Mouse (Mus musculus) heart, embryonic 11.5 days (tissue): ENCODE measurements around the gene Slc23a2. TPM values are rescaled to one million over a fixed set of nuclear protein-coding genes. Genes with fewer than 3 reads are reported as not detected.

Source experiments
- ATAC-seq: fragments of 200-750 bp; cut with Nextera tagmentation; replicated peaks from 2 replicates; pipeline ENCODE4 v1.8.0; 2017; ENCODE audit warnings: moderate library complexity; ENCODE audit not compliant: insufficient number of reproducible peaks, low FRiP score, low TSS enrichment
- H3K27ac ChIP-seq: fragments of 300-500 bp; sonication (generic); 2 replicates; pipeline ENCODE4 v1.5.1; 2014; ENCODE audit warnings: mild to moderate bottlenecking, low read depth, low read length
- H3K27me3 ChIP-seq: fragments of 300-500 bp; sonication (generic); 2 replicates; pipeline ENCODE4 v1.6.1; 2014; ENCODE audit warnings: mild to moderate bottlenecking, low read length, mixed read lengths; ENCODE audit not compliant: control insufficient read depth, insufficient read depth
- H3K36me3 ChIP-seq: fragments of 300-500 bp; sonication (generic); 2 replicates; pipeline ENCODE4 v1.6.1; 2014; ENCODE audit warnings: mild to moderate bottlenecking, low read length, moderate library complexity, mixed read lengths; ENCODE audit not compliant: control insufficient read depth, insufficient read depth
- H3K4me1 ChIP-seq: fragments of 300-500 bp; sonication (generic); 2 replicates; pipeline ENCODE4 v1.6.1; 2014; ENCODE audit warnings: low read length; ENCODE audit not compliant: control insufficient read depth, insufficient read depth
- H3K4me2 ChIP-seq: fragments of 300-500 bp; sonication (generic); 2 replicates; pipeline ENCODE4 v1.6.1; 2014; ENCODE audit warnings: mild to moderate bottlenecking, moderate library complexity
- H3K4me3 ChIP-seq: fragments of 300-500 bp; sonication (generic); 2 replicates; pipeline ENCODE4 v1.5.1; 2014; ENCODE audit warnings: low read depth, low read length
- H3K9ac ChIP-seq: fragments of 300-500 bp; sonication (generic); 2 replicates; pipeline ENCODE4 v1.6.1; 2014; ENCODE audit warnings: mild to moderate bottlenecking, low read depth, low read length, moderate library complexity
- H3K9me3 ChIP-seq: fragments of 300-500 bp; sonication (generic); replicated peaks from 2 replicates; pipeline ENCODE4 v1.6.1; 2016; ENCODE audit warnings: low read length; ENCODE audit not compliant: control insufficient read depth
- WGBS: fragments of 180-500 bp; shearing (Covaris S2); extraction: QIAGEN DNeasy Blood & Tissue Kit; methylation state at CpG from one replicate; pipeline ENCODE4 v1.1.7; 2014; ENCODE audit not compliant: insufficient replicate concordance; 5-methylcytosine and 5-hydroxymethylcytosine counted together
- polyA plus RNA-seq: library from polyadenylated mRNA; unstranded; fragments of >200 nt; fragmentation: Nextera tagmentation; extraction: Ambion mirVana; gene quantifications from 2 replicates; pipeline ENCODE4 v1.2.1, GENCODE M21; 2014

Slc23a2 gene
- polyA plus RNA-seq, 1 experiment from 2014 or later, result 8.7 TPM

DNA sequence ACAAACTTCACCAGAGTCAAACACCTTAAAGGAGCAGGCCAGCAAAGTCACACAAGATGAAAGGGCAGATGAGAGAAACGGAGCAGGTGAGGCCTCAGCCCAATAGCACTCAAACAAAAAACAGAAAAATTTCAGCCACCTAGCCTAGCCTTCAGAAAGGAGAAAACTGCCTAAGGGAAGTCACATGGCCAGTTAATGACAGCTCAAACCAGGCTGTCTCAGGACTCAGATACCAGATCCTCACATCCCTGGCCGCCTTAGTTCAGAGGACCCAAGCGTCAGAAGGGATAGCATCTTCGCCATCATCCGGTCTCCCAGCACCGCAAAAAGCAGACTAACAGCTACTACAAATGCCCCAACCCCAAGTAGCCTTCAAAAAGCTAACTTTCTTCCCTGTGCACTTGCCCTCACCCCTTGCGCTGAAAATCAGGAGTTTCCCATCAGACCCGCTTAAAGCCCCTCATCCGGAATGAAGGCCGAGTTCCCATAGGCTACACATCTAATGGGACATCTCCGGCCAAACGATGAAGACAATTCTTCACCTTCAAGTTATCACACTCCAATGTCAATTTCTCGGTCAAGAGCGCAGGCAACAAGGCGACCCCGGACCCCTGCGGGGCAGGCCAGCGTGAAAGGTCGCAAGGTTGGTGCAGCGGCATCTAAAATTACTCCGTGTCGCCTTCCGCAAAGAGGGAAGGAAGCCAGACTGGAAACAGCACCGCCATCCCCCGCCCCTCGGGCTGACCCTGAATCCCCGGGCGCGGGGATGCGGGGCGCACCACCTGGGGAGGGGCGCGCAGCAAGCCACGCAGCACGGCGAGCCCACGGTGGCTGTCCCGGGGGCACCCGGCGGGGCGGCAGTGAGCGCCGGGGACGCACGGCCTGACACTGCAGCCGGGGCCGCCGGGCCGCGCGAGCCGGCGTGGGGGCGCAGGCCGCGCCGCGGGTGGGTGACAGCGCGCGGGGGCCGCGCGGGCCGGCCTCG, 673 bp downstream of the Slc23a2 start:
- no peaks in the 10 kb centered on the region for H3K9me3 ChIP-seq
- peak overlapping the region; percentile 93 for H3K4me3 ChIP-seq
- 0 out of 2 replicates have a peak, but pooled peaks cover 3% of the 10 kb centered on the region for H3K27me3 ChIP-seq
- peaks cover 10% of the 10 kb centered on the region; the same call in 1 of the 2 replicates for H3K4me1 ChIP-seq
- peak; percentile 12; the same call in 1 of the 2 replicates for ATAC-seq
- H3K27ac ChIP-seq, result 0 out of 2 replicates have a peak overlapping the region, but pooled peaks have one; percentile 29
- H3K4me2 ChIP-seq, result peak overlapping the region; percentile 99
- no peaks in the 10 kb centered on the region for H3K36me3 ChIP-seq
- 3% methylated on average over 50 of the region's 66 CpGs for WGBS
- H3K9ac ChIP-seq, result peak overlapping the region; percentile 88

DNA sequence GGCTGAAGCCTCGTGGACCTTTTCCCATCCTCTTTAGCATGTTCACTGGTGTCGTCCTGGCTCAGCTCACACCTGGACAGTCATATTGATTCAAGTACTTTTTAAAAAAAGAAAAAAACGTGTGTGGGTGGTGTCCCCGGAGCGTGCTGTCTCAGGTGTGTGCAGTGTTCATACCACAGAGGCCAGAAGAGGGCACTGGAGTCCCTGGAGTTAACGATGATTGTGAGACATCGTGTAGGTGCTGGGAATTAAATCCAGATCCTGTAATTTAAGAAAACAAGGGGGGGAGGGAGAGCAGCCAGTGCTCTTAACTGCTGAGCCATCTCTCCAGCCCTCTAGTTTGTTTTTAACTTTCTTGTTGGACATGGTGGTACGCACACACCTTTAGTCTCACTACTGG, 2.3 kb downstream of the Slc23a2 start:
- no peak for ATAC-seq
- H3K4me2 ChIP-seq, result no peak overlapping the region
- no peak overlapping the region for H3K27ac ChIP-seq
- H3K9ac ChIP-seq, result no peak overlapping the region
- no peaks in the 10 kb centered on the region for H3K36me3 ChIP-seq
- H3K4me3 ChIP-seq, result no peak overlapping the region
- 0 out of 2 replicates have a peak, but pooled peaks cover 3% of the 10 kb centered on the region for H3K27me3 ChIP-seq
- H3K4me1 ChIP-seq, result peaks cover 10% of the 10 kb centered on the region; the same call in 1 of the 2 replicates
- WGBS, result 88% methylated on average over 8 of the region's 8 CpGs
- H3K9me3 ChIP-seq, result no peaks in the 10 kb centered on the region

DNA sequence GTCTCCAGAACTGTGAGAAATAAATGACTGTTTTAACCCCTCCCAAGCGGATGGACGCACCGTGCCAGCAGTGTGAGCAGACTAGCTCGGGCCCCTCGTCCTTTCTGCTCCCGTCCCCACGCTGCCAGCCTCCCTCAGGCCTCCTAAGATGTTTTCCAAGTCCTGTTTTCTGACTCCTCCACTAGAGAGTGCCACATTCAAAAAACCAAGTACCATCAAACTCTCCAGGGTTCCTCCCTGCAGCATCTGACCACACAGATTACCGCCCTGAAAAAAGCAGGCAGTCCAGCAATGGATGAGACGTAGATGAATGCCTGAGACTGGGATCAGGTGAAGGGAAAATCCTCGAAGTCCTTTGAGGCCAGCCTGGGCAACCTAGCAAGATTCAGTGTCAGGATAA, 4.4 kb downstream of the Slc23a2 start:
- Histone ChIP-seq H3K4me2 (no peak overlapping the region), H3K9me3 (no peaks in the 10 kb centered on the region), H3K27ac (no peak overlapping the region), H3K4me3 (no peak overlapping the region), H3K9ac (no peak overlapping the region), H3K4me1 (peaks cover 8% of the 10 kb centered on the region; the same call in 1 of the 2 replicates), H3K36me3 (no peaks in the 10 kb centered on the region), H3K27me3 (no peaks in the 10 kb centered on the region)
- WGBS, result 69% methylated on average over 10 of the region's 10 CpGs
- ATAC-seq, result no peak

DNA sequence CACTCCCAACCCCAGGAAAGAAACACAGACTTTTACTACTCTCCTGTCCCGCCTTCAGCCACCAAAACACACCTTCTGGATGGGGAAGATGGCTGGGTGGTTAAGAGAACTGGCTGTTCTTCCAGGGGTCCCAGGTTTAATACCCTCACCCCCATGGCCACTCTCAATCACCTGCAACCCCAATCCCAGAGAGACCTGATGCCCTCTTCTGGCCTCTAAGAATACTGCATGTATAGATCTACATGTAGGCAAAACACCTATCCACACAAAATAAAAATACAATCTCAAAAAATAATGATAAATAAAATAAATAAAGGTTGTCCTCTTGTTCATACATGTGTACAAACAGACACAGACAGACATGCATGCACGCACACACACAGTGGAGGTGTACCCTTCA, 5.8 kb downstream of the Slc23a2 start:
- ATAC-seq, result no peak
- H3K9ac ChIP-seq, result no peak overlapping the region
- peaks cover 10% of the 10 kb centered on the region; the same call in 1 of the 2 replicates for H3K4me1 ChIP-seq
- no peak overlapping the region for H3K27ac ChIP-seq
- H3K4me2 ChIP-seq, result no peak overlapping the region
- H3K27me3 ChIP-seq, result no peaks in the 10 kb centered on the region
- H3K9me3 ChIP-seq, result no peaks in the 10 kb centered on the region
- WGBS, result 88% methylated on average over 2 of the region's 2 CpGs
- no peak overlapping the region for H3K4me3 ChIP-seq
- H3K36me3 ChIP-seq, result no peaks in the 10 kb centered on the region

DNA sequence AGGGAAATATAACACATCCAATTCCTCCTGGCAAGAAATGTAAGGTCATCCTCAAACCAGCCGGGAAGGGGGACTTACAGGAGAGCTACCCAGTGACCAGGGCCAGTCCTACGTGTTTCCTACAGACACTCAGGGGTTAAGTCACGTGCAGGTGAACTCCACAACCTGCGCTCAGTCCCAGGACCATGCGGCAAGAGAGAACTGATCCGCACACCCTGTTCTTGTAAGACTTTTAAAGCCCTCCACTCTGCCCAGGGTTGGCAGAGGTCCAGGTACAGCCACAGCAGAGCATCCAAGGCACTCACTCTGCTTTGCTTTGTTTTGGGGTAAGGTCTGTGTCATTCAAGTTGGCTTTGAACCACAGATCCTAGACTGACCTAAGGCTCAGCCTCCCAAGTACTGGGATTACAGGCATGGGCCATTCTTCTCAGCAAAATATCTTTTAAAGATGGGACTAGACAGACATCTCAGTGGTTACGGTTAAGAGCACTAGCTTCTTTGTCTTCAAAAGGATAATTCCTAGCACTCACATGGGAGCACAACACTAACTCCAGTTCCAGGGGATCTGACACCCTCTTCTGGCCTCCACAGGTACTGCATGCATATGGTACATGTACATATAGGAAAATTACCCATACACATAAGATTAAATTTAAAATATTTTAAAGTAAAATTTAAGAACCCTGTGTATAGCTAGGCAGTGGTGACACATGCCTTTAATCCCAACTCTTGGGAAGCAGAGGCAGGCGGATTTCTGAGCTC, 8.9 kb downstream of the Slc23a2 start:
- Histone ChIP-seq H3K9me3 (no peaks in the 10 kb centered on the region), H3K9ac (no peak overlapping the region), H3K27ac (no peak overlapping the region), H3K4me3 (no peak overlapping the region), H3K27me3 (no peaks in the 10 kb centered on the region), H3K4me2 (no peak overlapping the region), H3K36me3 (no peaks in the 10 kb centered on the region), H3K4me1 (peaks cover 21% of the 10 kb centered on the region)
- whole genome bisulfite sequencing, result 89% methylated on average over 8 of the region's 8 CpGs
- ATAC-seq, result no peak

DNA sequence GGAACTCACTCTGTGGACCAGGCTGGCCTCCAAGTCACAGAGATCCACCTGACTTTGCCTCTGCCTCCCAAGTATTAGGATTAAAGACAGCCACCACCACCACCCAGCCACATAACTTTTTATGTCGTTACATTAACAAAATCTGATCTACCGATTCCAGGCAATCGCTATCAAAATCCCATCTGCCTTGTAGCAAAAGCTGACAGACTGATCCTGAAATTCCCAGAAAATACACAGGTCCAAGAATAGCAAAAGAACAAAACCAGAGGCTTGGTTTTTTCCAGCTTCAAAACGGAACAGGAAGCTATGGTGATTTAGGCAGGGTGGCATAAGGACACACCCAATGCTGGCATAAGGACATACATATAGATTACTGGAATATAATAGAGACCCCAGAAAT, 10.2 kb downstream of the Slc23a2 start:
- Histone ChIP-seq H3K27me3 (no peaks in the 10 kb centered on the region), H3K27ac (no peak overlapping the region), H3K9ac (no peak overlapping the region), H3K36me3 (no peaks in the 10 kb centered on the region), H3K4me2 (no peak overlapping the region), H3K4me3 (no peak overlapping the region), H3K9me3 (no peaks in the 10 kb centered on the region), H3K4me1 (peaks cover 21% of the 10 kb centered on the region)
- WGBS, result 79% methylated on average over 4 of the region's 4 CpGs
- no peak for ATAC-seq

DNA sequence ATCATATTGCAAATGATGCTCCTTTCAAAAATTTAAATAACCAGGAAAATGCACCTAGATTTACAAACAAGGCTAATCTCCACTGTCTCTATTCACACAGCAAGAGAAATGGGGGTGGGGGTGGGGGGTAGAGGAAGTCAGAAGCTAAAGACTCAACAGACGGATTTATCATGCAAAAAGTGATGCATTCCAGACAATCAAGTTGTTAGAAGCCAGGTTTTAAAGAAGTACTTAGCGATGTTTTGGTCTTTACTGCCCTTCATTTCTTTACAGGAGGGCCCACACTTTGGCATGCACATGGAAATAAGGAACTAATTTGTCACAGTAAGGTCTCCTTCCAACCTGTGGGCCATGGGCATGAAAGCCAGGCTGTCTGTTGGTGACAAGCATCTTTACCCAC, 11.5 kb downstream of the Slc23a2 start:
- Histone ChIP-seq H3K36me3 (no peaks in the 10 kb centered on the region), H3K27me3 (no peaks in the 10 kb centered on the region), H3K4me1 (peaks cover 18% of the 10 kb centered on the region), H3K9me3 (no peaks in the 10 kb centered on the region), H3K4me2 (no peak overlapping the region), H3K4me3 (no peak overlapping the region), H3K27ac (no peak overlapping the region), H3K9ac (no peak overlapping the region)
- WGBS, result 32% methylated on average over 2 of the region's 2 CpGs
- ATAC-seq, result no peak

DNA sequence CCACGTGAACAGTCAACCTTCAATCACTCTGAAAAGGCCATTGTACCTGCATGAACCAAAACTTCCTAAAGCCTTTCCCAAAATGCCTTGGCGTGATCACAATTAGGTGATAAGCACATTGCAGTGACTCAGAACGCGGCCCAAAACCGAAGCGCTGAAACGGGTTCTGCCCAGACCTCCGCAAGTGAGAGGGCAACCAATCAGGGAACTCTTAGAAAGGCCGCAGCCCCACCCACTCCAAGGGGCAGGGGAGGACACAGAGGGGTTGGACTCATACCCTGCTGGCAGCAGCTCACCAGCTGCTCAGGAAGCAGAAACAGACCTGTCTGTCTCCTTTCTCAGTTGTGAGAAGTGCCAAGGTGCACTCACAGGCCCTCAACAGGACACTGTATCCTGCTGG, 13.6 kb downstream of the Slc23a2 start:
- Histone ChIP-seq H3K27me3 (no peaks in the 10 kb centered on the region), H3K36me3 (no peaks in the 10 kb centered on the region), H3K4me1 (peaks cover 18% of the 10 kb centered on the region), H3K4me2 (peak overlapping the region; percentile 62), H3K9me3 (no peaks in the 10 kb centered on the region), H3K27ac (no peak overlapping the region), H3K9ac (no peak overlapping the region), H3K4me3 (peak overlapping the region; percentile 34)
- 5% methylated on average over 9 of the region's 9 CpGs for WGBS
- ATAC-seq, result 0 out of 2 replicates have a peak, but pooled peaks have one; percentile 26
